Mouse (Mus musculus): ENCODE results near the gene Tle6. TPM values are rescaled to one million over a fixed set of nuclear protein-coding genes. Genes with fewer than 3 reads are reported as not detected.

The Tle6 gene
- polyA plus RNA-seq, 1 experiment, result 8.6 TPM

- TF ChIP-seq MYOD1 (IDR thresholded peaks at IDR 0.05; ENCODE audit: control insufficient read depth, insufficient read length, low read depth), result no peak
- peak; percentile 52 for TF ChIP-seq MAX (IDR thresholded peaks at IDR 0.05)
- Histone ChIP-seq H3K4me3 (ENCODE audit: insufficient read depth, poor library complexity, severe bottlenecking) (peak overlapping the region; percentile 43), H3K27me3 (ENCODE audit: control insufficient read depth, insufficient read depth, insufficient read length) (no peaks in the 10 kb centered on the region), H3ac (ENCODE audit: control insufficient read depth, insufficient read length, low read depth) (peak overlapping the region; percentile 77), H3K36me3 (ENCODE audit: control insufficient read depth, insufficient read depth) (peaks cover 6% of the 10 kb centered on the region), H3K79me3 (ENCODE audit: low read depth) (no peaks in the 10 kb centered on the region), H3K79me2 (ENCODE audit: control insufficient read depth, insufficient read depth) (no peaks in the 10 kb centered on the region)
Measured at GRCm38 (mm10) chr10:81571501-81571876, 29.4 kb downstream of the Tle6 start.

DNA sequence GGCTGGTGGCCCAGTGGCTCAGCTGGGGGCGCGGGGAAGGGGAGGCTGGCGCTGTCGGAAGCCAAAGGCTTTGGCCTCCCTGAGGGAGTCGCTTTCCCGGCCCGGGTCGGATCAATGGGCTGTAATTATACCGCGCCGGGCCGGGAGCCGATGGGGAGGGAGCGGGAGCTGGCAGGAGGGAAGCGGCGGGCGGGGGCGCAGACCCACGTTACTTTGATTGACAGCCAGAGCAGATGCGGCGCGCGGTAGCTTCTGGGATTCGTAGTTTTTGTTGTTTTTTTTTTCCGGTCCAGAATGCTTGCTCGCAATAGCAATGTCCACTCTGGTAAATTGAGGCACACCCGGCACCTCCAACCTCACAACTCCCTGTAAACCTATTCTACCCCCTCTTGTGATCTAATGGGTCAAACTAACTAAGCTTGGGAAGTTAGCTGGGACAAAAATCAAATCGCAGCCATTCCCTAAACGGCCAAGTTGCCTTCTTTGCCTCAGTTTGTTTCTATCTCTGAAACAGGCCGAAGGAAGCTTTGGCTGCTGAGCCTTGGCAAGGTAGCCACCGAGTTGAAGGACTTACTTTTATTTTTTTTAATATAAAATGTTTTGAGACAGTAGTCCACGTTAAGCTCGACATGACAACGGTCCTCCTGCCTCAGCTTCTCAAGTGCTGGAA, 29.9 kb downstream of the Tle6 start:
- Histone ChIP-seq H3K79me2 (ENCODE audit: control insufficient read depth, insufficient read depth) (no peaks in the 10 kb centered on the region), H3K79me3 (ENCODE audit: low read depth) (no peaks in the 10 kb centered on the region), H3K4me3 (ENCODE audit: insufficient read depth, poor library complexity, severe bottlenecking) (peak overlapping the region; percentile 43), H3ac (ENCODE audit: control insufficient read depth, insufficient read length, low read depth) (peak overlapping the region; percentile 77), H3K27me3 (ENCODE audit: control insufficient read depth, insufficient read depth, insufficient read length) (no peaks in the 10 kb centered on the region), H3K36me3 (ENCODE audit: control insufficient read depth, insufficient read depth) (peaks cover 11% of the 10 kb centered on the region)
- peak; percentile 92 for TF ChIP-seq MYOD1 (IDR thresholded peaks at IDR 0.05; ENCODE audit: control insufficient read depth, insufficient read length, low read depth)
- no peak for TF ChIP-seq CEBPB (IDR thresholded peaks at IDR 0.05; ENCODE audit: low read depth)

- H3K27me3 ChIP-seq (ENCODE audit: control insufficient read depth, insufficient read depth, insufficient read length), result no peaks in the 10 kb centered on the region
- no peaks in the 10 kb centered on the region for H3K79me2 ChIP-seq (ENCODE audit: control insufficient read depth, insufficient read depth)
- TF ChIP-seq CTCF (IDR thresholded peaks at IDR 0.05; ENCODE audit: control insufficient read depth, insufficient read depth, insufficient read length) (no peak), MYOG (IDR thresholded peaks at IDR 0.05; ENCODE audit: control insufficient read depth, extremely low read depth, insufficient read length) (no peak), MYOD1 (IDR thresholded peaks at IDR 0.05; ENCODE audit: control insufficient read depth, insufficient read length, low read depth) (no peak), FOSL1 (IDR thresholded peaks at IDR 0.05; ENCODE audit: insufficient read depth, low read length, poor library complexity, severe bottlenecking) (no peak), USF1 (IDR thresholded peaks at IDR 0.05; ENCODE audit: low read depth) (no peak), MAX (IDR thresholded peaks at IDR 0.05) (no peak), CEBPB (IDR thresholded peaks at IDR 0.05; ENCODE audit: low read depth) (no peak)
- H3ac ChIP-seq (ENCODE audit: control insufficient read depth, insufficient read length, low read depth), result peak overlapping the region; percentile 77
- H3K4me3 ChIP-seq (ENCODE audit: insufficient read depth, poor library complexity, severe bottlenecking), result peak overlapping the region; percentile 43
- no peaks in the 10 kb centered on the region for H3K79me3 ChIP-seq (ENCODE audit: low read depth)
- H3K36me3 ChIP-seq (ENCODE audit: control insufficient read depth, insufficient read depth), result peaks cover 17% of the 10 kb centered on the region
Measured at GRCm38 (mm10) chr10:81570238-81570800, 30.6 kb downstream of the Tle6 start.

GRCm38 (mm10) chr10:81569507-81570237, 31.2 kb downstream of the Tle6 start:
- no peak overlapping the region for H3ac ChIP-seq (ENCODE audit: control insufficient read depth, insufficient read length, low read depth)
- no peak overlapping the region for H3K4me3 ChIP-seq (ENCODE audit: insufficient read depth, poor library complexity, severe bottlenecking)
- TF ChIP-seq CEBPB (IDR thresholded peaks at IDR 0.05; ENCODE audit: low read depth) (no peak), MYOG (IDR thresholded peaks at IDR 0.05; ENCODE audit: control insufficient read depth, extremely low read depth, insufficient read length) (no peak), MYOD1 (IDR thresholded peaks at IDR 0.05; ENCODE audit: control insufficient read depth, insufficient read length, low read depth) (no peak), FOSL1 (IDR thresholded peaks at IDR 0.05; ENCODE audit: insufficient read depth, low read length, poor library complexity, severe bottlenecking) (no peak), USF1 (IDR thresholded peaks at IDR 0.05; ENCODE audit: low read depth) (no peak), CTCF (IDR thresholded peaks at IDR 0.05; ENCODE audit: control insufficient read depth, insufficient read depth, insufficient read length) (no peak), MAX (IDR thresholded peaks at IDR 0.05) (no peak)
- no peaks in the 10 kb centered on the region for H3K79me2 ChIP-seq (ENCODE audit: control insufficient read depth, insufficient read depth)
- H3K79me3 ChIP-seq (ENCODE audit: low read depth), result no peaks in the 10 kb centered on the region
- no peaks in the 10 kb centered on the region for H3K27me3 ChIP-seq (ENCODE audit: control insufficient read depth, insufficient read depth, insufficient read length)
- peaks cover 23% of the 10 kb centered on the region for H3K36me3 ChIP-seq (ENCODE audit: control insufficient read depth, insufficient read depth)

- H3ac ChIP-seq (ENCODE audit: control insufficient read depth, insufficient read length, low read depth), result no peak overlapping the region
- H3K79me2 ChIP-seq (ENCODE audit: control insufficient read depth, insufficient read depth), result peaks cover 9% of the 10 kb centered on the region
- H3K36me3 ChIP-seq (ENCODE audit: control insufficient read depth, insufficient read depth), result peaks cover 28% of the 10 kb centered on the region
- no peak overlapping the region for H3K4me3 ChIP-seq (ENCODE audit: insufficient read depth, poor library complexity, severe bottlenecking)
- H3K27me3 ChIP-seq (ENCODE audit: control insufficient read depth, insufficient read depth, insufficient read length), result no peaks in the 10 kb centered on the region
- TF ChIP-seq CEBPB (IDR thresholded peaks at IDR 0.05; ENCODE audit: low read depth) (no peak), MYOG (IDR thresholded peaks at IDR 0.05; ENCODE audit: control insufficient read depth, extremely low read depth, insufficient read length) (no peak), MAX (IDR thresholded peaks at IDR 0.05) (no peak), USF1 (IDR thresholded peaks at IDR 0.05; ENCODE audit: low read depth) (no peak), MYOD1 (IDR thresholded peaks at IDR 0.05; ENCODE audit: control insufficient read depth, insufficient read length, low read depth) (no peak), CTCF (IDR thresholded peaks at IDR 0.05; ENCODE audit: control insufficient read depth, insufficient read depth, insufficient read length) (no peak), FOSL1 (IDR thresholded peaks at IDR 0.05; ENCODE audit: insufficient read depth, low read length, poor library complexity, severe bottlenecking) (no peak)
- H3K79me3 ChIP-seq (ENCODE audit: low read depth), result peaks cover 3% of the 10 kb centered on the region
Measured at GRCm38 (mm10) chr10:81568381-81569191, 32.3 kb downstream of the Tle6 start.

All from C2C12 (cell line).